Mouse (Mus musculus): ENCODE results near the gene Bbip1. TPM values are rescaled to one million over a fixed set of nuclear protein-coding genes. Genes with fewer than 3 reads are reported as not detected.
"Not testable (repeated sequence)": the region's sequence is repeated elsewhere in the genome, so short reads cannot be mapped to it uniquely, and the experiment has no call there.

Bbip1 gene
- polyA plus RNA-seq, 1 experiment from 2014 or later: 93.3 TPM

DNA sequence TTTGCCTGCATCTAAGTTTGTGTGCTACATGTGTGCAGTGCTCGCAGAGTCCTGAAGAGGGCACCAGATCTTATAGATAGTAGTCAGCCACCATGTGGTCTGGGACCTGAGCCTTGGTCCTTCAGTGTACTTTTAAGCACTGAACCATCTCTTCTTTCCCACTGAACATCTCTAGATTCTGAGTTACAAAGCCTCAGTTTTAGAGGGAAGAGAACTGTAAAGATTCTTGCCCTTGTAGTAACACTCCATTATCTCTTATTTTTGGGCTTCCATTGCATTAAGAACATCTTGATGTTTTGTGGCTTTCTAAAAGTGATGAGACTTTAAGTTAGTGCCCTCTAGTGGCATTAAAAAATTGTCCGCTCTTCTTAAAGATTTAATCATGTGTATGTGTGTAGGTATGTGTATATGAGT, 19.1 kb downstream of the Bbip1 start:
- Histone ChIP-seq H3K27ac (no peak overlapping the region), H3K27me3 (no peaks in the 10 kb centered on the region), H3K4me3 (replicated peaks) (no peak overlapping the region), H3K4me2 (no peak overlapping the region), H3K4me1 (replicated peaks) (no peaks in the 10 kb centered on the region), H3K9ac (replicated peaks) (no peak overlapping the region), H3K36me3 (peaks cover 73% of the 10 kb centered on the region), H3K9me3 (no peaks in the 10 kb centered on the region)
- WGBS: 87% methylated on average over 2 of the region's 2 CpGs
- ATAC-seq (ENCODE audit: insufficient number of reproducible peaks, insufficient read depth, low FRiP score, low TSS enrichment, low read depth): no peak

GRCm38 (mm10) chr19:53921996-53922395, 22.4 kb downstream of the Bbip1 start:
- not testable (repeated sequence) for H3K27me3 ChIP-seq; H3K4me2 ChIP-seq; ATAC-seq (ENCODE audit: insufficient number of reproducible peaks, insufficient read depth, low FRiP score, low TSS enrichment, low read depth); H3K9ac ChIP-seq (replicated peaks); H3K9me3 ChIP-seq; H3K4me1 ChIP-seq (replicated peaks); H3K27ac ChIP-seq; H3K4me3 ChIP-seq (replicated peaks)
- 92% methylated on average over 3 of the region's 3 CpGs for WGBS
- peaks cover 79% of the 10 kb centered on the region for H3K36me3 ChIP-seq

- WGBS: 91% methylated on average over 10 of the region's 10 CpGs
Observed at GRCm38 (mm10) chr19:53919541-53919940, 24.9 kb downstream of the Bbip1 start.

GRCm38 (mm10) chr19:53914950-53915349, 29.5 kb downstream of the Bbip1 start:
- no peaks in the 10 kb centered on the region for H3K27me3 ChIP-seq
- H3K27ac ChIP-seq: no peak overlapping the region
- no peak overlapping the region for H3K9ac ChIP-seq (replicated peaks)
- ATAC-seq (ENCODE audit: insufficient number of reproducible peaks, insufficient read depth, low FRiP score, low TSS enrichment, low read depth): no peak
- H3K4me2 ChIP-seq: no peak overlapping the region
- no peaks in the 10 kb centered on the region for H3K9me3 ChIP-seq
- peaks cover 86% of the 10 kb centered on the region for H3K36me3 ChIP-seq
- H3K4me3 ChIP-seq (replicated peaks): no peak overlapping the region
- WGBS: 87% methylated on average over 4 of the region's 4 CpGs
- no peaks in the 10 kb centered on the region for H3K4me1 ChIP-seq (replicated peaks)

More at GRCm38 (mm10) chr19:53919541-53919940, 24.9 kb downstream of the Bbip1 start:
- H3K36me3 ChIP-seq: peaks cover 84% of the 10 kb centered on the region
- H3K9me3 ChIP-seq: no peaks in the 10 kb centered on the region
- no peak overlapping the region for H3K27ac ChIP-seq
- no peak overlapping the region for H3K4me2 ChIP-seq
- H3K9ac ChIP-seq (replicated peaks): no peak overlapping the region
- no peak for ATAC-seq (ENCODE audit: insufficient number of reproducible peaks, insufficient read depth, low FRiP score, low TSS enrichment, low read depth)
- no peaks in the 10 kb centered on the region for H3K4me1 ChIP-seq (replicated peaks)
- H3K27me3 ChIP-seq: no peaks in the 10 kb centered on the region
- H3K4me3 ChIP-seq (replicated peaks): no peak overlapping the region

- Histone ChIP-seq H3K36me3 (peaks cover 25% of the 10 kb centered on the region), H3K4me1 (replicated peaks) (peaks cover 30% of the 10 kb centered on the region), H3K27ac (peak overlapping the region; percentile 35; the same call in 1 of the 2 replicates)
- H3K4me3 ChIP-seq (replicated peaks); H3K4me2 ChIP-seq; H3K9me3 ChIP-seq; H3K27me3 ChIP-seq; ATAC-seq (ENCODE audit: insufficient number of reproducible peaks, insufficient read depth, low FRiP score, low TSS enrichment, low read depth); H3K9ac ChIP-seq (replicated peaks): not testable (repeated sequence)
Observed at GRCm38 (mm10) chr19:53906703-53907070, 37.7 kb downstream of the Bbip1 start.

GRCm38 (mm10) chr19:53906033-53906702, 38.3 kb downstream of the Bbip1 start:
- peak overlapping the region; percentile 35; the same call in 1 of the 2 replicates for H3K27ac ChIP-seq
- H3K27me3 ChIP-seq: no peaks in the 10 kb centered on the region
- H3K36me3 ChIP-seq: peaks cover 22% of the 10 kb centered on the region
- H3K4me3 ChIP-seq (replicated peaks): no peak overlapping the region
- H3K9ac ChIP-seq (replicated peaks): no peak overlapping the region
- 32% methylated on average over 6 of the region's 6 CpGs for WGBS
- ATAC-seq (ENCODE audit: insufficient number of reproducible peaks, insufficient read depth, low FRiP score, low TSS enrichment, low read depth): no peak
- H3K4me2 ChIP-seq: peak overlapping the region; percentile 62
- no peaks in the 10 kb centered on the region for H3K9me3 ChIP-seq
- peaks cover 30% of the 10 kb centered on the region for H3K4me1 ChIP-seq (replicated peaks)

- Histone ChIP-seq H3K4me1 (replicated peaks) (peaks cover 33% of the 10 kb centered on the region), H3K36me3 (peaks cover 14% of the 10 kb centered on the region), H3K4me2 (peak overlapping the region; percentile 62), H3K27me3 (no peaks in the 10 kb centered on the region), H3K9ac (replicated peaks) (no peak overlapping the region), H3K9me3 (no peaks in the 10 kb centered on the region), H3K27ac (no peak overlapping the region), H3K4me3 (replicated peaks) (peak overlapping the region; percentile 98)
- ATAC-seq (ENCODE audit: insufficient number of reproducible peaks, insufficient read depth, low FRiP score, low TSS enrichment, low read depth): no peak
- WGBS: 79% methylated on average over 7 of the region's 7 CpGs
Observed at GRCm38 (mm10) chr19:53904833-53905480, 39.5 kb downstream of the Bbip1 start.

- H3K4me3 ChIP-seq (replicated peaks): peak overlapping the region; percentile 98
- H3K36me3 ChIP-seq: 0 out of 2 replicates have a peak, but pooled peaks cover 4% of the 10 kb centered on the region
- peak overlapping the region; percentile 62 for H3K4me2 ChIP-seq
- peak overlapping the region; percentile 90 for H3K27ac ChIP-seq
- WGBS: under 1% methylated on average over 78 of the region's 83 CpGs
- H3K4me1 ChIP-seq (replicated peaks): peaks cover 33% of the 10 kb centered on the region
- H3K9ac ChIP-seq (replicated peaks): peak overlapping the region; percentile 97
- peak; percentile 72 for ATAC-seq (ENCODE audit: insufficient number of reproducible peaks, insufficient read depth, low FRiP score, low TSS enrichment, low read depth)
- no peaks in the 10 kb centered on the region for H3K9me3 ChIP-seq
- no peaks in the 10 kb centered on the region for H3K27me3 ChIP-seq
Observed at GRCm38 (mm10) chr19:53903507-53904321, 40.7 kb downstream of the Bbip1 start.

DNA sequence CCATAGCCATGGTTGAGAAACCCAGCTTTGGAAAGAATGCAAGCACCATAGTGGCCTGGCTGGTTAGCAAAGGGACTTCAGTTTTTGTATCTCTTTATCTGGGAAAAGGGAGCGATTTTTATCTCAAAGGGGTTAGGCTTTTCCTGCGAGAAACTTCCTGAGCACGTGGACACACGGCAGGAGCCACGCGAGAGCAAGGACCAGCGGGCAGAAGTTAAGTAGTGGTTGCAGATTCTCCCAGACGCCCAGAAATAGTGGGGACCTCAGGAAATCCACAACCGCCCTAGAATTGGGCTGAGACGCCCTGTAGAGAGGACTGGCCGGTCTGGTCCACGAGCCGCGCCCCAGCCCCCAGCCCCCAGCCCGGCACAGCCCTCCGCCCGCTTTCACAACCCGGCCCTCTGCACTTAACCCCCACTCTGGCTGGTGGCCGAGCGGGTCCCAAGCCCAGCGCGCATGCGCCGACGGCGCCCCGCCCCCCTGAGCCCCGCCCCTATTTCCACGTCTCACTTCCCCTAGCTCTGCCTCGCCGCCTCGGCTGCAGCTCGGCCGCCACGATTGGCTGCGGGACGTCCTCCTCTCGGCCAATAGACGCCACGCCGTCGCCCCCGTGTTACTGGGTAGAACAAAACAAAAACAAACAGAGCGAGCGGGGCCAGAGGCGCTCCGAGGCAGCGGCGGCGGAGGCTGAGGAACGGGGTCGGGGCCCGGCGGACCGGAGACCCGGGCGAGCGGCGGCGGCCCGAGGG, 41.5 kb downstream of the Bbip1 start:
- WGBS: under 1% methylated on average over 61 of the region's 61 CpGs
- H3K27me3 ChIP-seq: no peaks in the 10 kb centered on the region
- peak overlapping the region; percentile 98 for H3K4me3 ChIP-seq (replicated peaks)
- peak; percentile 98 for ATAC-seq (ENCODE audit: insufficient number of reproducible peaks, insufficient read depth, low FRiP score, low TSS enrichment, low read depth)
- peak overlapping the region; percentile 68 for H3K4me2 ChIP-seq
- H3K9ac ChIP-seq (replicated peaks): peak overlapping the region; percentile 97
- no peaks in the 10 kb centered on the region for H3K36me3 ChIP-seq
- no peaks in the 10 kb centered on the region for H3K9me3 ChIP-seq
- peaks cover 33% of the 10 kb centered on the region for H3K4me1 ChIP-seq (replicated peaks)
- H3K27ac ChIP-seq: peak overlapping the region; percentile 90

- no peak for ATAC-seq (ENCODE audit: insufficient number of reproducible peaks, insufficient read depth, low FRiP score, low TSS enrichment, low read depth)
- peak overlapping the region; percentile 98 for H3K4me3 ChIP-seq (replicated peaks)
- no peaks in the 10 kb centered on the region for H3K27me3 ChIP-seq
- H3K4me2 ChIP-seq: peak overlapping the region; percentile 68
- H3K36me3 ChIP-seq: no peaks in the 10 kb centered on the region
- no peaks in the 10 kb centered on the region for H3K9me3 ChIP-seq
- H3K4me1 ChIP-seq (replicated peaks): peaks cover 33% of the 10 kb centered on the region
- H3K27ac ChIP-seq: peak overlapping the region; percentile 90
- WGBS: 67% methylated on average over 15 of the region's 15 CpGs
- H3K9ac ChIP-seq (replicated peaks): peak overlapping the region; percentile 97
Observed at GRCm38 (mm10) chr19:53901931-53902738, 42.3 kb downstream of the Bbip1 start.

Data from limb, embryonic 12.5 days (tissue).